Mouse (Mus musculus) hindbrain, embryonic 10.5 days (tissue): ENCODE measurements around the gene Man2a2. TPM values are rescaled to one million over a fixed set of nuclear protein-coding genes. Genes with fewer than 3 reads are reported as not detected.
"Not testable (repeated sequence)": the region's sequence is repeated elsewhere in the genome, so short reads cannot be mapped to it uniquely, and the experiment has no call there.

ENCODE experiments used
- DNase-seq: peaks from one replicate; pipeline ENCODE4 v3.0.0-alpha.2; 2017; ENCODE audit warnings: low spot score
- H3K27ac ChIP-seq: fragments of 300-500 bp; sonication (generic); 2 replicates; pipeline ENCODE4 v1.5.1; 2016; ENCODE audit warnings: mild to moderate bottlenecking, moderate library complexity
- H3K27me3 ChIP-seq: fragments of 300-500 bp; sonication (generic); 2 replicates; pipeline ENCODE4 v1.6.1; 2016; ENCODE audit warnings: mild to moderate bottlenecking; ENCODE audit not compliant: poor library complexity, insufficient read depth, severe bottlenecking
- H3K36me3 ChIP-seq: fragments of 300-500 bp; sonication (generic); 2 replicates; pipeline ENCODE4 v1.6.1; 2016; ENCODE audit warnings: mild to moderate bottlenecking, moderate library complexity
- H3K4me1 ChIP-seq: fragments of 300-500 bp; sonication (generic); replicated peaks from 2 replicates; pipeline ENCODE4 v1.6.1; 2016; ENCODE audit warnings: mild to moderate bottlenecking
- H3K4me3 ChIP-seq: fragments of 300-500 bp; sonication (generic); 2 replicates; pipeline ENCODE4 v1.5.1; 2016; ENCODE audit warnings: mild to moderate bottlenecking, moderate library complexity
- H3K9me3 ChIP-seq: fragments of 300-500 bp; sonication (generic); 2 replicates; pipeline ENCODE4 v1.6.1; 2016; ENCODE audit warnings: mild to moderate bottlenecking, moderate library complexity
- WGBS: fragments of 180-500 bp; shearing (Covaris S2); methylation state at CpG from one replicate; pipeline ENCODE4 v1.1.7; 2016; 5-methylcytosine and 5-hydroxymethylcytosine counted together
- polyA plus RNA-seq: library from polyadenylated mRNA; unstranded; fragments of >200 nt; fragmentation: Nextera tagmentation; extraction: Ambion mirVana; gene quantifications from 2 replicates; pipeline ENCODE4 v1.2.1, GENCODE M21; 2016

Gene Man2a2
- polyA plus RNA-seq, 1 experiment from 2014 or later = 17.7 TPM

GRCm38 (mm10) chr7:80339371-80339770 lies 31.8 kb downstream of the Man2a2 start:
- peak overlapping the region; percentile 90 for H3K27ac ChIP-seq
- H3K4me1 ChIP-seq = peaks cover 53% of the 10 kb centered on the region
- peak overlapping the region; percentile 77 for H3K4me3 ChIP-seq
- no peaks in the 10 kb centered on the region for H3K9me3 ChIP-seq
- H3K27me3 ChIP-seq = peaks cover 12% of the 10 kb centered on the region
- H3K36me3 ChIP-seq = peaks cover 35% of the 10 kb centered on the region
- peak; percentile 28 for DNase-seq
- WGBS = 11% methylated on average over 17 of the region's 17 CpGs

- no peak overlapping the region for H3K4me3 ChIP-seq
- H3K27me3 ChIP-seq = peaks cover 8% of the 10 kb centered on the region
- H3K9me3 ChIP-seq = peaks cover 7% of the 10 kb centered on the region; the same call in 1 of the 2 replicates
- peaks cover 34% of the 10 kb centered on the region for H3K4me1 ChIP-seq
- H3K36me3 ChIP-seq = peaks cover 59% of the 10 kb centered on the region
- WGBS = 89% methylated on average over 3 of the region's 3 CpGs
- no peak for DNase-seq
- H3K27ac ChIP-seq = no peak overlapping the region
These were observed 34.2 kb downstream of the Man2a2 start for GRCm38 (mm10) chr7:80336932-80337331.

GRCm38 (mm10) chr7:80334848-80335247 lies 36.3 kb downstream of the Man2a2 start:
- Histone ChIP-seq H3K27me3 (no peaks in the 10 kb centered on the region), H3K36me3 (peaks cover 80% of the 10 kb centered on the region), H3K27ac (no peak overlapping the region), H3K9me3 (peaks cover 7% of the 10 kb centered on the region; the same call in 1 of the 2 replicates), H3K4me3 (no peak overlapping the region), H3K4me1 (peaks cover 15% of the 10 kb centered on the region)
- WGBS = 92% methylated on average over 4 of the region's 4 CpGs
- no peak for DNase-seq

GRCm38 (mm10) chr7:80331433-80331832 lies 39.7 kb downstream of the Man2a2 start:
- Histone ChIP-seq H3K27ac (no peak overlapping the region), H3K9me3 (peaks cover 7% of the 10 kb centered on the region; the same call in 1 of the 2 replicates), H3K27me3 (no peaks in the 10 kb centered on the region), H3K4me1 (no peaks in the 10 kb centered on the region), H3K36me3 (peaks cover 100% of the 10 kb centered on the region), H3K4me3 (no peak overlapping the region)
- DNase-seq = no peak
- WGBS = 94% methylated on average over 19 of the region's 19 CpGs

- no peak overlapping the region for H3K27ac ChIP-seq
- peaks cover 4% of the 10 kb centered on the region for H3K4me1 ChIP-seq
- H3K27me3 ChIP-seq = no peaks in the 10 kb centered on the region
- H3K36me3 ChIP-seq = peaks cover 100% of the 10 kb centered on the region
- no peak for DNase-seq
- H3K4me3 ChIP-seq = no peak overlapping the region
- H3K9me3 ChIP-seq = peaks cover 7% of the 10 kb centered on the region; the same call in 1 of the 2 replicates
- 89% methylated on average over 8 of the region's 8 CpGs for WGBS
These were observed 40.9 kb downstream of the Man2a2 start for GRCm38 (mm10) chr7:80330278-80330677.

GRCm38 (mm10) chr7:80326076-80326475 lies 45.1 kb downstream of the Man2a2 start:
- no peak for DNase-seq
- no peak overlapping the region for H3K4me3 ChIP-seq
- peaks cover 67% of the 10 kb centered on the region for H3K36me3 ChIP-seq
- H3K27me3 ChIP-seq = no peaks in the 10 kb centered on the region
- H3K4me1 ChIP-seq = peaks cover 24% of the 10 kb centered on the region
- WGBS = 95% methylated on average over 19 of the region's 19 CpGs
- H3K9me3 ChIP-seq = no peaks in the 10 kb centered on the region
- H3K27ac ChIP-seq = no peak overlapping the region

- peaks cover 67% of the 10 kb centered on the region for H3K36me3 ChIP-seq
- H3K4me3 ChIP-seq = no peak overlapping the region
- no peak overlapping the region for H3K27ac ChIP-seq
- peaks cover 24% of the 10 kb centered on the region for H3K4me1 ChIP-seq
- 96% methylated on average over 16 of the region's 16 CpGs for WGBS
- H3K9me3 ChIP-seq = no peaks in the 10 kb centered on the region
- no peak for DNase-seq
- H3K27me3 ChIP-seq = no peaks in the 10 kb centered on the region
These were observed 45.8 kb downstream of the Man2a2 start for GRCm38 (mm10) chr7:80325292-80325868.

GRCm38 (mm10) chr7:80324816-80325119 lies 46.4 kb downstream of the Man2a2 start:
- not testable (repeated sequence) for H3K27me3 ChIP-seq, DNase-seq, H3K4me3 ChIP-seq, H3K27ac ChIP-seq, H3K9me3 ChIP-seq
- WGBS = 55% methylated on average over 5 of the region's 5 CpGs
- peaks cover 67% of the 10 kb centered on the region for H3K36me3 ChIP-seq
- peaks cover 28% of the 10 kb centered on the region for H3K4me1 ChIP-seq

- Histone ChIP-seq H3K27me3 (no peaks in the 10 kb centered on the region), H3K36me3 (peaks cover 67% of the 10 kb centered on the region)
- 4% methylated on average over 38 of the region's 38 CpGs for WGBS
These were observed 46.9 kb downstream of the Man2a2 start, which contains the start of gene Rccd1 for GRCm38 (mm10) chr7:80324043-80324815. Gene Rccd1 (minus strand): TSS chr7:80324454.

GRCm38 (mm10) chr7:80323336-80323735 lies 47.8 kb downstream of the Man2a2 start:
- peak overlapping the region; percentile 92 for H3K27ac ChIP-seq
- H3K4me1 ChIP-seq = peaks cover 28% of the 10 kb centered on the region
- WGBS = 25% methylated on average over 8 of the region's 8 CpGs
- peaks cover 67% of the 10 kb centered on the region for H3K36me3 ChIP-seq
- H3K4me3 ChIP-seq = peak overlapping the region; percentile 61
- H3K27me3 ChIP-seq = no peaks in the 10 kb centered on the region
- H3K9me3 ChIP-seq = no peaks in the 10 kb centered on the region
- DNase-seq = no peak

More at GRCm38 (mm10) chr7:80324043-80324815, 46.9 kb downstream of the Man2a2 start, which contains the start of gene Rccd1:
- no peaks in the 10 kb centered on the region for H3K9me3 ChIP-seq
- peak within 1 kb of the TSS; percentile 61 for H3K4me3 ChIP-seq
- H3K4me1 ChIP-seq = peaks cover 28% of the 10 kb centered on the region
- peak; percentile 97 for DNase-seq
- H3K27ac ChIP-seq = peak within 1 kb of the TSS; percentile 92

GRCm38 (mm10) chr7:80319846-80320496 lies 51.2 kb downstream of the Man2a2 start:
- 86% methylated on average over 19 of the region's 19 CpGs for WGBS
- Histone ChIP-seq H3K4me1 (peaks cover 21% of the 10 kb centered on the region), H3K4me3 (no peak overlapping the region), H3K9me3 (no peaks in the 10 kb centered on the region), H3K27me3 (no peaks in the 10 kb centered on the region), H3K27ac (0 out of 2 replicates have a peak overlapping the region, but pooled peaks have one; percentile 35), H3K36me3 (peaks cover 63% of the 10 kb centered on the region)
- no peak for DNase-seq

- Histone ChIP-seq H3K4me1 (peaks cover 20% of the 10 kb centered on the region), H3K36me3 (peaks cover 75% of the 10 kb centered on the region), H3K9me3 (no peaks in the 10 kb centered on the region), H3K27me3 (no peaks in the 10 kb centered on the region), H3K4me3 (no peak overlapping the region), H3K27ac (no peak overlapping the region)
- no peak for DNase-seq
- WGBS = 91% methylated on average over 4 of the region's 4 CpGs
These were observed 52.5 kb downstream of the Man2a2 start for GRCm38 (mm10) chr7:80318670-80319069.
